Mouse (Mus musculus) activated CD4-positive, CD25-positive, alpha-beta regulatory T cell, adult 4 months (primary cell): Measurements from ENCODE around the gene Ucp3. TPM values are rescaled to one million over a fixed set of nuclear protein-coding genes. Genes with fewer than 3 reads are reported as not detected.
A peak's percentile ranks its signal among the peaks of the same experiment; 100 is the strongest.
"Not testable (repeated sequence)": the region's sequence is repeated elsewhere in the genome, so short reads cannot be mapped to it uniquely, and the experiment has no call there.

Experiments used
- ATAC-seq: one replicate; pipeline ENCODE4 v1.8.0; 2017
- polyA plus RNA-seq, 2 experiments: library from polyadenylated mRNA; unstranded; fragments of 100-300 nt; shearing (Covaris generic); gene quantifications; one replicate each; pipeline ENCODE4 v1.2.1; 2017

Ucp3 gene
- polyA plus RNA-seq, 2 experiments from 2014 or later = not detected

GRCm38 (mm10) chr7:100473846-100474454 is 1.2 kb downstream of the Ucp3 start:
- ATAC-seq = no peak

GRCm38 (mm10) chr7:100474680-100475079 is 1.9 kb downstream of the Ucp3 start:
- ATAC-seq = no peak

DNA sequence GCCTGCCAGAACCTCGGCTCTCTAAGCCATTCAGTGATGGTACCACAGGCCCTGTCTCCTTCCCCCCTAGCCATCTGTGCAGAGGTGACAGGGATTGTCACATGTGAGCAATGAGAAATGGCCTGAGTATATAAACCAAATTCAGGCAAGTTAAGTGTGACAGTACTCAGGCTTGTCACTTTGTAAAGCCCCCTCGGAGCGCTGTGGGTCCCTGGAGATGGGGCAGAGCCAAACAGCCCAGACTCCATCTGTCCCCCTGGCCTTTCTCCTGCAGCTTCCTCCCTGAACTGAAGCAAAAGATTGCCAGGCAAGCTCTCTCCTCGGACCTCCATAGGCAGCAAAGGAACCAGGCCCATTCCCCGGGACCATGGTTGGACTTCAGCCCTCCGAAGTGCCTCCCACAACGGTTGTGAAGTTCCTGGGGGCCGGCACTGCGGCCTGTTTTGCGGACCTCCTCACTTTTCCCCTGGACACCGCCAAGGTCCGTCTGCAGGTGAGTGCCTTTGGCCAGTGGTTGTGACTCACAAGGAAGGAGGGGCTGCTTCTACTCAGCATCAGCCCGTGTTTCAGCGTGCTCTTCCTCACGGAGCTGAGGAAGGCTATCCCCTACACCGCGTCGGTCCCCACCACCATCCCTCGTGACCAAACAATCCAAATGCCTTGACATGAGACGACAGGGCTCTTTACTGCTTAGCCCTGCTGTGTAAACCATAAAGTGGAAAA is 6.5 kb downstream of the Ucp3 start:
- ATAC-seq = no peak

- ATAC-seq = no peak
These were observed 7.0 kb downstream of the Ucp3 start for GRCm38 (mm10) chr7:100479823-100480164.

GRCm38 (mm10) chr7:100480175-100480574 is 7.4 kb downstream of the Ucp3 start:
- ATAC-seq = no peak

DNA sequence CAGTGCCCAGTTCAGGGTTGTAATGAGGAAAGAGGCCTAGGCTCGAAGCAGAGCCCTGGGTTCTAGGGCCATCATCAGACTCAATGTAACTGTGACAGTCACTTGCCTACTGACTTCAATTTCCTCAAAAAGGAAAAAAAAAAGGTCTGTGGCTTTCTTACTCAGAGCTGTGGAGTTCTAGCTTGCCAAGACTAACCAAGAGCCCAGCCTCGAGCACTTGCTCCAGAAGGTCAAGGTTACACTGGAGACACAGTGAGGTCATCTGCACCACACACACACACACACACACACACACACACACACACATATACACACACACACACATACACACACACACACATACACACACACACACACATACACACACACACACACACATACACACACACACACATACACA is 9.3 kb downstream of the Ucp3 start:
- ATAC-seq = not testable (repeated sequence)

DNA sequence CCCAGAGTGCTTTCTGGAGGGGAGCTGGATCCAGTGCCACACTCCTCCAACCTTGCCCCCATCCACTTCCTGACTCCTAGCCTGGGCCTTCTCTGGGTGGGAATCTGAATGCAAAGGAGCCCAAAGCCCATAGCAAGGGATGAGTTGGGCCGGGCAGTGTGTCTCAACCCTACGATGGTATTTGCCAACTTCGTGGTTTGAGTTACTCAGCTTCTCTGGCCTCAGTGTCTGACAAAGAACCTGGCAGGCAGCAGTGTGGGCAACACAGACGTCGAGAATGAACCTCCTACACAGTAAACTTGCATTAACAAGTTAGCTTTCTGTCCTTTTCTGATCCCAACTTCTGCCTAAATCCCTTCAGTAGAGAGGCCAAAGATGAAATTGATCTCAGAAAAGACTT is 11.7 kb downstream of the Ucp3 start:
- no peak for ATAC-seq

GRCm38 (mm10) chr7:100487301-100487700 is 14.5 kb downstream of the Ucp3 start:
- ATAC-seq = no peak

DNA sequence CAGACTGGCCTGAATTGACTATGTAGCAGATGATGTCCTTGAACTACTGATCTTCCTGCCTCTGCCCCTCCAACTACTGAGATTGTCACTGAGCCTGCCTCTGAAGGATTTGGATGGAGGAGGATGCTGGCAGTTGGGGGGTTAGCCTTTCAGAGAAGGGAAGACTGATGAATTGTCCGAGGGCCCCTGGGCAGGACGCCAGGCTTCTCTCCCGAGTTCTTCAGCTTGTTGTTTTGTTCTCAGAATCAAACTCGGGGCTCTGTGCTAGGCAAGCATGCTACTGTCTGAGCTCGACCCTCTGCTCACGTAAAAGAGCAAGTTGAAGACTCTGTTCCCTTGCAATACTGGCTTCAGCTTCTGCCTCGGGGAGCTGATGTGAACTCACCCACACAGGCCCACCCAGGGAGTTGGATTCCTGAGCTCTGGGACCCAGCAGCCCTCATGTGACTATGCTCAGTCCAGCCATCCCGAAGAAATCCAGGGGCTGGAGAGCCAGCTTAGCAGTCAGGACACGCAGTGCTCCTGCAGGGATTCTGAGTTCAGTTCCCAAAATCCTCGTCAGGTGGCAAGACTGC is 15.8 kb downstream of the Ucp3 start:
- no peak for ATAC-seq

DNA sequence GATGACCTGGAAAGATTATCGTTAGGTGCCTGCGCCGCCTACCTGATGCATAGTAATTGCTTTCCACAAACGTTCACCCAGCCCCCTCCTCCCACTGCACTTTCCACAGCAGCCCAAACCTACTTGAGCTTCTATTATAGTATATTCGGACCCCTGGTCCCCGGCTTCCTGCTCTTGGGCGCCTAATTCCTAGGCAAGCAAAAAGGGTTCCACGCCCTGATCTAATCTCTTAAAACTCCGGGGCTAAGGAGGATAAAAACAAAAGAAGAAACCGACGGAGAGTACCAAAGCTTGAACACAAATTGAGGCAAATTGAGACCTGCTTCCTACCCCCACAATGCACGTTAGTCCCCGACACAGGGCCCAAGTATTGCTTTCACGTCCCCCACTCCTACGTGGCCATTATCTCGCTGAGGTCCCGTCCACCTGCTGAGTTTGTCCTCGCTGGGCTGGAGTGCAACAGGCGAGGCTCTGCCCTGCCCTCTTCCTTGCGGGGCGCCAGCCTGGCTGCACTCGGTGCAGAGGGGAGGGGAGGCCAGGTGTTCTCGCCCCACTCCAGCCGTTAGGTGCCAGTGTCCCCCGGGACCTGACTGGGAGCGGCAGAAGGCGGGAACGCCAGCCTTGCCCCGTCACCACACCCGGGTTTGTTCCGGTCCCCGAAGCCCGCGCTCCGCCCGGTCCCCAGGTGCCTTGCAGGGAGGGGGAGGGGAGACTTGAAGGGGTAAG is 19.8 kb downstream of the Ucp3 start:
- ATAC-seq = peak; percentile 5

- peak; percentile 44 for ATAC-seq
These were observed 20.3 kb downstream of the Ucp3 start, which contains the start of gene Ucp2 for GRCm38 (mm10) chr7:100493117-100493483. Gene Ucp2, plus strand, starts transcription at chr7:100493337.

- ATAC-seq = peak; percentile 13
These were observed 21.0 kb downstream of the Ucp3 start for GRCm38 (mm10) chr7:100493484-100494414.

DNA sequence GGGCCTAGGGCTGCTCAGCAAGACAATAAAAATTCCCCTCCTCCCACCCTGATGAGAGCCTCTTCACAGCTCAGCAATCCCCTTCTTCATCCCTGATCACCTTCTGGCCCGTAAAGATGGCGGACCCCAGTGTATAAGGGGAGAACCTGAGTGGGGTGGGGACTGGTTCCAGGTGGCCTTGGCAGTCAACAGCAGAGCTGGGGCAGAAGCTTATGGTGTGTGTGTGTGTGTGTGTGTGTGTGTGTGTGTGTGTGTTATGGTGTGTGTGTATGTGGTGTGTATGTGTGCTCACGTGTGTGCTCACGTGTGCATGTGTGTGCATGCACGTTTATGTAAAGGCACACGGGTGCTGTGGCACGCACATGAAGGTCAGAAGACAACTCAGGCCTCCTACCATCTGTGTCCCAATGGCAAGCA is 21.6 kb downstream of the Ucp3 start:
- no peak for ATAC-seq

GRCm38 (mm10) chr7:100495042-100495441 is 22.3 kb downstream of the Ucp3 start:
- ATAC-seq = no peak

DNA sequence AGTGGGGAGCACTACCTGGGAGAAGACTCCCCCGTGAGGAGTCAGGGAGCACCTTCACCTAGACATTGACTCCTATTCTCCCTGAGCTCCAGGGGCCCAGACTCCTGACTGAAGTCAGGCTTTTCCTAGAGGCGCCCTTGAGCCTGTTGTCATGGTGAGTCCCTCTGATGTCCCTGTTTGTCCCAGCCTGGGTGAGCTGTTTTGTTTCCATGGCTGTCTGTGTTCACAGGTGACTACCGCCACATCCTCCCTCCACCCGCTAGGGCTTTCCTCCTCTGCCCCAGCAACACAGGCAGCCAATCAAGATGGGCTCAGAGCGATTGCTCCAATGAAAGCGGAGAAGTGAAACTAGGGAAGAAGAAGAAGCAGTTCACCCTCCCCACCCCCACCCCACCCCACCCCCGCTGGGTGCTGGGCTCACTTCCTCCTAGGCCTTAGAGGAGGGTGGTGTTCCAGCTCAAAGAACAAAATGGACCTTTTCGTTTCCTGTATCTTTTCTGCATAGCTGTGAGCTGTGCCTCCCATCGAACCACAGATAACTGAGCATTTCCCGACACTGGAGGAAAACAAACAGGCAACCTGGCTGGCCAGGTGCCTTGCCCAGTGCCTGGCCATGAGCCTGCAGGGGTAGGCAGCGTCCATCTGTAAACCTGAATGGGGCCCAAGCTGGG is 22.9 kb downstream of the Ucp3 start:
- ATAC-seq = peak; percentile 82

DNA sequence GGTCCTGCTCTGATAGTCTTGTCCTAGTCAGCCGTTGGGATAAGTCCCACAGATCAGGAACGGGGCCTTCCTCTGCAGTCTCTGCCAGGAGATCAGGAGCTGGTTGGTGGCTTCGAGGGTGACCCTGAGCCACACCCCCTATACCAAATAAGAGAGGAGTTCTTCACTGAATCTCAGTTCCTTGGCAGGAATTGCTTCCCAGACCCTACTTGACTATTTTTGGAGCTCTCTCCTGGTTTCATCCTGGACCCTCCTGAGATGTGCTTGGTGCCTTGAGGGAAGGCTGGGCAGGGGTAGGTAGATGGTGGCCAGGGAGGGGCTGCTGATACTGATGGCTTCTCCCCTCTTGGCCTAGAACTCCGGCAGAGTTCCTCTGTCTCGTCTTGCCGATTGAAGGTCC is 23.6 kb downstream of the Ucp3 start:
- no peak for ATAC-seq

DNA sequence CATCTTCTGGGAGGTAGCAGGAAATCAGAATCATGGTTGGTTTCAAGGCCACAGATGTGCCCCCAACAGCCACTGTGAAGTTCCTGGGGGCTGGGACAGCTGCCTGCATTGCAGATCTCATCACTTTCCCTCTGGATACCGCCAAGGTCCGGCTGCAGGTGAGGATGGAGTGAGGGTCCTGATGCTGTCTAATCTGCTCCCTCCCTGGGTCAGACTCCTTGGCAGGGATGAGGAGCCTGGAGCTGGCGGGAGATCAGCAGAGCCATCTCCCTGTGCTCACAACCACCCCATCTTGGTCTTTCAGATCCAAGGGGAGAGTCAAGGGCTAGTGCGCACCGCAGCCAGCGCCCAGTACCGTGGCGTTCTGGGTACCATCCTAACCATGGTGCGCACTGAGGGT is 24.0 kb downstream of the Ucp3 start:
- no peak for ATAC-seq

DNA sequence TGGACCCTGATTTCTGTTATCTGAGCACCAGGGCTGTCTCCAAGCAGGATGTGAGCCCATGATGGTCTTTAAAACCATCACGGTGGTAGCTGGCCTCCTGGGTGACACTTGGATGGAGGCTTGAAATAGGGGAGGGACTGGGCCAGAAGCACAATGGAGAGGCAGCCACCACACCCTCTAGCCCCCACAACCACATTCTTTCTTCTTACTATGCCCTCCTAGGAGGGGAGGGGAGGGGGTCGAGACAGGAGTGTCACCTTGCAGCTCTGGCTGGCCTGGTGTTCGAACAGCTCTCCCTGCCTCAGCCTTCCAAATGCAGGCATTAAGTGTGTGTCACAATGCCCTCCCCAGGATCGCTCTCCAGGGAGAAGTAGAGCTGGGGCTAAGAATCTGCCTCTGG is 24.6 kb downstream of the Ucp3 start:
- no peak for ATAC-seq

DNA sequence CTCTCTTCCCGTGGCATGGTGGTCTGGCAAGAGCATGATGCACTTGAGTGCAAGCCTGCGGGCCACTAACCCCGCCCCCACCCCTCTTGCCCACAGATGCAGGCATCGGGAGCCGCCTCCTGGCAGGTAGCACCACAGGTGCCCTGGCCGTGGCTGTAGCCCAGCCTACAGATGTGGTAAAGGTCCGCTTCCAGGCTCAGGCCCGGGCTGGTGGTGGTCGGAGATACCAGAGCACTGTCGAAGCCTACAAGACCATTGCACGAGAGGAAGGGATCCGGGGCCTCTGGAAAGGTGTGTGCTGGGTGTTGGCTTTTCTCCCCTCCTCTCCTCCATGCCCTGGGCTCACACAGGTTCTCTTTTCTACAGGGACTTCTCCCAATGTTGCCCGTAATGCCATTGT is 25.2 kb downstream of the Ucp3 start:
- no peak for ATAC-seq

- ATAC-seq = no peak
These were observed 26.7 kb downstream of the Ucp3 start for GRCm38 (mm10) chr7:100499465-100499864.

DNA sequence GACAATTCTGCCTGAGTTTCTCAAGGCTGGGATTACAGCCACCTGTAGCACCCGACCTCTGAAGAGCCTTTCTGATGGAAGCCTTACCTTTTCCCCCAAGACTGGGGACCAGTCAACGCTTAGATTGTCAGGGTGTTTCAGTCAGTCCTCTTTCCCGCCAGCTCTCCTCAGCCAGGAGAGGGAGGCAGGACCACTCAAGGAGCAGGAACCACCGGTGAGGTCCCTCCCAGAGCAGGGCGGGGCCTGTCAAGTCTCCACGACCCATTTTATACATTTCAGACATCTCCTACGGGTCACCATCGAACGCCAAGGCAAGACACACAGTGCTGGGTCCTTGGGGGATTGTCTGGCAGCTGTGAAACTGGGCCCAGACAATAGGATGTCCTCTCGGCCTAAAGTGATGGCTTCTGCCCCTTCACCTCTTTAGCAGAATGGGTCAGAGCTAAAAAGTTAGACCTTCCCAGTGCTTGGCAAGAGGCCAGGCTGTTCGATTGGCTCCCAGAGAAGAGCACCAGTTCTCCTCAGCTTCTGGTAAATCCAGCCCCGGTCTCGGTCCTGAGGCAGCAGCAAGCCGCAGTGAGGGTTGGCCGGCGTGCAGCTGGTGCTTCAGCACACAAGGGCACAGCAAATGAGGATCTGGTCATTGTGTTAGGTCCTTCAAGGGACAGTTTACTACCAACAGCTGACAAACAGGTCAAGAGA is 27.6 kb downstream of the Ucp3 start:
- ATAC-seq = no peak
